Mouse (Mus musculus): Measurements from ENCODE around the gene Ythdf2. TPM values are rescaled to one million over a fixed set of nuclear protein-coding genes. Genes with fewer than 3 reads are reported as not detected.

Gene Ythdf2
- polyA plus RNA-seq, 1 experiment from 2014 or later: 169 TPM

- Histone ChIP-seq H3K36me3 (ENCODE audit: control insufficient read depth, insufficient read depth, low read length) (peaks cover 7% of the 10 kb centered on the region; the same call in 1 of the 2 replicates), H3K9me3 (ENCODE audit: control insufficient read depth, low read length) (no peaks in the 10 kb centered on the region), H3K4me3 (replicated peaks; ENCODE audit: low read depth, low read length) (no peak overlapping the region), H3K27ac (replicated peaks; ENCODE audit: low read depth, low read length) (no peak overlapping the region), H3K4me2 (ENCODE audit: low read length) (no peak overlapping the region), H3K4me1 (ENCODE audit: control insufficient read depth, insufficient read depth, low read length) (no peaks in the 10 kb centered on the region), H3K27me3 (ENCODE audit: control insufficient read depth, insufficient read depth, low read length) (no peaks in the 10 kb centered on the region), H3K9ac (replicated peaks; ENCODE audit: low read length) (no peak overlapping the region)
- 88% methylated on average over 2 of the region's 2 CpGs for WGBS
- no peak for ATAC-seq (ENCODE audit: low FRiP score, low TSS enrichment)
- no peak for DNase-seq
Observed at GRCm38 (mm10) chr4:132217781-132218180, 5.7 kb upstream of the Ythdf2 start.

GRCm38 (mm10) chr4:132216602-132217001, 4.5 kb upstream of the Ythdf2 start:
- no peaks in the 10 kb centered on the region for H3K9me3 ChIP-seq (ENCODE audit: control insufficient read depth, low read length)
- H3K36me3 ChIP-seq (ENCODE audit: control insufficient read depth, insufficient read depth, low read length): 0 out of 2 replicates have a peak, but pooled peaks cover under 1% of the 10 kb centered on the region
- no peak overlapping the region for H3K9ac ChIP-seq (replicated peaks; ENCODE audit: low read length)
- no peak for DNase-seq
- H3K4me1 ChIP-seq (ENCODE audit: control insufficient read depth, insufficient read depth, low read length): no peaks in the 10 kb centered on the region
- no peak overlapping the region for H3K27ac ChIP-seq (replicated peaks; ENCODE audit: low read depth, low read length)
- no peak for ATAC-seq (ENCODE audit: low FRiP score, low TSS enrichment)
- no peak overlapping the region for H3K4me3 ChIP-seq (replicated peaks; ENCODE audit: low read depth, low read length)
- WGBS: 68% methylated on average over 1 of the region's 1 CpGs
- H3K27me3 ChIP-seq (ENCODE audit: control insufficient read depth, insufficient read depth, low read length): no peaks in the 10 kb centered on the region
- H3K4me2 ChIP-seq (ENCODE audit: low read length): no peak overlapping the region

- 88% methylated on average over 4 of the region's 4 CpGs for WGBS
- no peak for ATAC-seq (ENCODE audit: low FRiP score, low TSS enrichment)
Observed at GRCm38 (mm10) chr4:132214847-132215246, 2.7 kb upstream of the Ythdf2 start.

GRCm38 (mm10) chr4:132211091-132211942, 786 bp downstream of the Ythdf2 start:
- Histone ChIP-seq H3K4me3 (replicated peaks; ENCODE audit: low read depth, low read length) (peak overlapping the region; percentile 100), H3K4me2 (ENCODE audit: low read length) (peak overlapping the region; percentile 86), H3K4me1 (ENCODE audit: control insufficient read depth, insufficient read depth, low read length) (peaks cover 23% of the 10 kb centered on the region), H3K9me3 (ENCODE audit: control insufficient read depth, low read length) (no peaks in the 10 kb centered on the region), H3K36me3 (ENCODE audit: control insufficient read depth, insufficient read depth, low read length) (peaks cover 28% of the 10 kb centered on the region; the same call in 1 of the 2 replicates), H3K9ac (replicated peaks; ENCODE audit: low read length) (peak overlapping the region; percentile 99), H3K27ac (replicated peaks; ENCODE audit: low read depth, low read length) (peak overlapping the region; percentile 97), H3K27me3 (ENCODE audit: control insufficient read depth, insufficient read depth, low read length) (no peaks in the 10 kb centered on the region)
- under 1% methylated on average over 85 of the region's 89 CpGs for WGBS
- ATAC-seq (ENCODE audit: low FRiP score, low TSS enrichment): peak; percentile 83
- peak; percentile 35 for DNase-seq

More at GRCm38 (mm10) chr4:132214847-132215246, 2.7 kb upstream of the Ythdf2 start:
- Histone ChIP-seq H3K9me3 (ENCODE audit: control insufficient read depth, low read length) (no peaks in the 10 kb centered on the region), H3K4me2 (ENCODE audit: low read length) (no peak overlapping the region), H3K36me3 (ENCODE audit: control insufficient read depth, insufficient read depth, low read length) (peaks cover 4% of the 10 kb centered on the region; the same call in 1 of the 2 replicates), H3K4me3 (replicated peaks; ENCODE audit: low read depth, low read length) (no peak overlapping the region), H3K4me1 (ENCODE audit: control insufficient read depth, insufficient read depth, low read length) (peaks cover 11% of the 10 kb centered on the region), H3K27me3 (ENCODE audit: control insufficient read depth, insufficient read depth, low read length) (no peaks in the 10 kb centered on the region), H3K27ac (replicated peaks; ENCODE audit: low read depth, low read length) (no peak overlapping the region), H3K9ac (replicated peaks; ENCODE audit: low read length) (no peak overlapping the region)
- no peak for DNase-seq

- DNase-seq (no peak), ATAC-seq (ENCODE audit: low FRiP score, low TSS enrichment) (no peak)
- Histone ChIP-seq H3K9ac (replicated peaks; ENCODE audit: low read length) (peak overlapping the region; percentile 99), H3K4me1 (ENCODE audit: control insufficient read depth, insufficient read depth, low read length) (peaks cover 23% of the 10 kb centered on the region), H3K9me3 (ENCODE audit: control insufficient read depth, low read length) (no peaks in the 10 kb centered on the region), H3K27ac (replicated peaks; ENCODE audit: low read depth, low read length) (no peak overlapping the region), H3K27me3 (ENCODE audit: control insufficient read depth, insufficient read depth, low read length) (no peaks in the 10 kb centered on the region), H3K4me3 (replicated peaks; ENCODE audit: low read depth, low read length) (peak overlapping the region; percentile 100), H3K36me3 (ENCODE audit: control insufficient read depth, insufficient read depth, low read length) (peaks cover 36% of the 10 kb centered on the region), H3K4me2 (ENCODE audit: low read length) (peak overlapping the region; percentile 86)
- WGBS: 62% methylated on average over 2 of the region's 2 CpGs
Observed at GRCm38 (mm10) chr4:132210325-132210724, 1.8 kb downstream of the Ythdf2 start.

- no peak overlapping the region; the same call in 1 of the 2 replicates for H3K4me3 ChIP-seq (replicated peaks; ENCODE audit: low read depth, low read length)
- 98% methylated on average over 2 of the region's 2 CpGs for WGBS
- H3K4me1 ChIP-seq (ENCODE audit: control insufficient read depth, insufficient read depth, low read length): peaks cover 23% of the 10 kb centered on the region
- H3K27me3 ChIP-seq (ENCODE audit: control insufficient read depth, insufficient read depth, low read length): no peaks in the 10 kb centered on the region
- no peak for ATAC-seq (ENCODE audit: low FRiP score, low TSS enrichment)
- no peak for DNase-seq
- no peaks in the 10 kb centered on the region for H3K9me3 ChIP-seq (ENCODE audit: control insufficient read depth, low read length)
- peak overlapping the region; percentile 86 for H3K4me2 ChIP-seq (ENCODE audit: low read length)
- no peak overlapping the region for H3K27ac ChIP-seq (replicated peaks; ENCODE audit: low read depth, low read length)
- no peak overlapping the region for H3K9ac ChIP-seq (replicated peaks; ENCODE audit: low read length)
- H3K36me3 ChIP-seq (ENCODE audit: control insufficient read depth, insufficient read depth, low read length): peaks cover 46% of the 10 kb centered on the region
Observed at GRCm38 (mm10) chr4:132209299-132209698, 2.8 kb downstream of the Ythdf2 start.

- Histone ChIP-seq H3K27ac (replicated peaks; ENCODE audit: low read depth, low read length) (no peak overlapping the region), H3K36me3 (ENCODE audit: control insufficient read depth, insufficient read depth, low read length) (peaks cover 66% of the 10 kb centered on the region), H3K9ac (replicated peaks; ENCODE audit: low read length) (no peak overlapping the region), H3K4me1 (ENCODE audit: control insufficient read depth, insufficient read depth, low read length) (peaks cover 23% of the 10 kb centered on the region), H3K4me2 (ENCODE audit: low read length) (no peak overlapping the region), H3K27me3 (ENCODE audit: control insufficient read depth, insufficient read depth, low read length) (no peaks in the 10 kb centered on the region), H3K4me3 (replicated peaks; ENCODE audit: low read depth, low read length) (no peak overlapping the region), H3K9me3 (ENCODE audit: control insufficient read depth, low read length) (no peaks in the 10 kb centered on the region)
- 94% methylated on average over 4 of the region's 4 CpGs for WGBS
- no peak for ATAC-seq (ENCODE audit: low FRiP score, low TSS enrichment)
- no peak for DNase-seq
Observed at GRCm38 (mm10) chr4:132207280-132207679, 4.8 kb downstream of the Ythdf2 start.

- Histone ChIP-seq H3K9ac (replicated peaks; ENCODE audit: low read length) (no peak overlapping the region), H3K4me2 (ENCODE audit: low read length) (no peak overlapping the region), H3K4me1 (ENCODE audit: control insufficient read depth, insufficient read depth, low read length) (peaks cover 20% of the 10 kb centered on the region), H3K27me3 (ENCODE audit: control insufficient read depth, insufficient read depth, low read length) (no peaks in the 10 kb centered on the region), H3K36me3 (ENCODE audit: control insufficient read depth, insufficient read depth, low read length) (peaks cover 21% of the 10 kb centered on the region), H3K9me3 (ENCODE audit: control insufficient read depth, low read length) (no peaks in the 10 kb centered on the region), H3K4me3 (replicated peaks; ENCODE audit: low read depth, low read length) (no peak overlapping the region), H3K27ac (replicated peaks; ENCODE audit: low read depth, low read length) (no peak overlapping the region)
- no peak for ATAC-seq (ENCODE audit: low FRiP score, low TSS enrichment)
- DNase-seq: no peak
Observed at GRCm38 (mm10) chr4:132198771-132199170, 13.3 kb downstream of the Ythdf2 start.

- H3K9me3 ChIP-seq (ENCODE audit: control insufficient read depth, low read length): no peaks in the 10 kb centered on the region
- H3K9ac ChIP-seq (replicated peaks; ENCODE audit: low read length): no peak overlapping the region
- H3K4me3 ChIP-seq (replicated peaks; ENCODE audit: low read depth, low read length): no peak overlapping the region
- ATAC-seq (ENCODE audit: low FRiP score, low TSS enrichment) (no peak), DNase-seq (no peak)
- no peaks in the 10 kb centered on the region for H3K27me3 ChIP-seq (ENCODE audit: control insufficient read depth, insufficient read depth, low read length)
- no peak overlapping the region for H3K4me2 ChIP-seq (ENCODE audit: low read length)
- WGBS: 67% methylated on average over 4 of the region's 4 CpGs
- H3K27ac ChIP-seq (replicated peaks; ENCODE audit: low read depth, low read length): no peak overlapping the region
- peaks cover 20% of the 10 kb centered on the region for H3K4me1 ChIP-seq (ENCODE audit: control insufficient read depth, insufficient read depth, low read length)
- H3K36me3 ChIP-seq (ENCODE audit: control insufficient read depth, insufficient read depth, low read length): peaks cover 16% of the 10 kb centered on the region
Observed at GRCm38 (mm10) chr4:132198285-132198712, 13.8 kb downstream of the Ythdf2 start.

Data from midbrain, embryonic 14.5 days (tissue).